Mouse (Mus musculus): ENCODE results near the gene Lrrc3b. TPM values are rescaled to one million over a fixed set of nuclear protein-coding genes. Genes with fewer than 3 reads are reported as not detected.

The Lrrc3b gene
- polyA plus RNA-seq, 1 experiment = 7.7 TPM

- DNase-seq = no peak
- no peak overlapping the region for H3K4me3 ChIP-seq (ENCODE audit: control insufficient read depth, insufficient read depth, low read length)
- no peaks in the 10 kb centered on the region for H3K36me3 ChIP-seq (ENCODE audit: control insufficient read depth, insufficient read depth, low read length)
- no peaks in the 10 kb centered on the region; the same call in 1 of the 2 replicates for H3K4me1 ChIP-seq (replicated peaks; ENCODE audit: control insufficient read depth, insufficient read depth, low read length)
- no peak overlapping the region for H3K27ac ChIP-seq (ENCODE audit: control insufficient read depth, insufficient read depth, low read length)
- WGBS = 64% methylated on average over 2 of the region's 2 CpGs
- TF ChIP-seq CTCF (IDR thresholded peaks at IDR 0.05; ENCODE audit: borderline replicate concordance, control insufficient read depth, extremely low read depth, insufficient read depth, low read length, poor library complexity) (no peak), POLR2A (IDR thresholded peaks at IDR 0.05; ENCODE audit: control insufficient read depth, extremely low read depth, insufficient read depth, low read length, poor library complexity) (no peak)
- no peaks in the 10 kb centered on the region for H3K27me3 ChIP-seq (ENCODE audit: control insufficient read depth, insufficient read depth, low read length)
Measured at GRCm38 (mm10) chr14:15383133-15383532, 55.7 kb downstream of the Lrrc3b start.

- WGBS = 83% methylated on average over 2 of the region's 2 CpGs
- no peak overlapping the region for H3K4me3 ChIP-seq (ENCODE audit: control insufficient read depth, insufficient read depth, low read length)
- no peak for DNase-seq
- no peak overlapping the region for H3K27ac ChIP-seq (ENCODE audit: control insufficient read depth, insufficient read depth, low read length)
- no peak for TF ChIP-seq CTCF (IDR thresholded peaks at IDR 0.05; ENCODE audit: borderline replicate concordance, control insufficient read depth, extremely low read depth, insufficient read depth, low read length, poor library complexity)
- TF ChIP-seq POLR2A (IDR thresholded peaks at IDR 0.05; ENCODE audit: control insufficient read depth, extremely low read depth, insufficient read depth, low read length, poor library complexity) = no peak
- no peaks in the 10 kb centered on the region for H3K4me1 ChIP-seq (replicated peaks; ENCODE audit: control insufficient read depth, insufficient read depth, low read length)
- no peaks in the 10 kb centered on the region for H3K36me3 ChIP-seq (ENCODE audit: control insufficient read depth, insufficient read depth, low read length)
- H3K27me3 ChIP-seq (ENCODE audit: control insufficient read depth, insufficient read depth, low read length) = no peaks in the 10 kb centered on the region
Measured at GRCm38 (mm10) chr14:15377368-15377767, 61.4 kb downstream of the Lrrc3b start.

- no peak for DNase-seq
- no peaks in the 10 kb centered on the region for H3K4me1 ChIP-seq (replicated peaks; ENCODE audit: control insufficient read depth, insufficient read depth, low read length)
- no peak overlapping the region for H3K4me3 ChIP-seq (ENCODE audit: control insufficient read depth, insufficient read depth, low read length)
- no peaks in the 10 kb centered on the region for H3K36me3 ChIP-seq (ENCODE audit: control insufficient read depth, insufficient read depth, low read length)
- 97% methylated on average over 1 of the region's 1 CpGs for WGBS
- no peak for TF ChIP-seq POLR2A (IDR thresholded peaks at IDR 0.05; ENCODE audit: control insufficient read depth, extremely low read depth, insufficient read depth, low read length, poor library complexity)
- no peak for TF ChIP-seq CTCF (IDR thresholded peaks at IDR 0.05; ENCODE audit: borderline replicate concordance, control insufficient read depth, extremely low read depth, insufficient read depth, low read length, poor library complexity)
- H3K27ac ChIP-seq (ENCODE audit: control insufficient read depth, insufficient read depth, low read length) = no peak overlapping the region
- H3K27me3 ChIP-seq (ENCODE audit: control insufficient read depth, insufficient read depth, low read length) = no peaks in the 10 kb centered on the region
Measured at GRCm38 (mm10) chr14:15376786-15377185, 62.0 kb downstream of the Lrrc3b start.

GRCm38 (mm10) chr14:15374271-15374670, 64.5 kb downstream of the Lrrc3b start:
- DNase-seq = no peak
- H3K27me3 ChIP-seq (ENCODE audit: control insufficient read depth, insufficient read depth, low read length) = no peaks in the 10 kb centered on the region
- H3K4me3 ChIP-seq (ENCODE audit: control insufficient read depth, insufficient read depth, low read length) = no peak overlapping the region
- TF ChIP-seq POLR2A (IDR thresholded peaks at IDR 0.05; ENCODE audit: control insufficient read depth, extremely low read depth, insufficient read depth, low read length, poor library complexity) (no peak), CTCF (IDR thresholded peaks at IDR 0.05; ENCODE audit: borderline replicate concordance, control insufficient read depth, extremely low read depth, insufficient read depth, low read length, poor library complexity) (no peak)
- H3K36me3 ChIP-seq (ENCODE audit: control insufficient read depth, insufficient read depth, low read length) = no peaks in the 10 kb centered on the region
- H3K27ac ChIP-seq (ENCODE audit: control insufficient read depth, insufficient read depth, low read length) = no peak overlapping the region
- H3K4me1 ChIP-seq (replicated peaks; ENCODE audit: control insufficient read depth, insufficient read depth, low read length) = no peaks in the 10 kb centered on the region

- WGBS = 80% methylated on average over 1 of the region's 1 CpGs
- no peak for TF ChIP-seq CTCF (IDR thresholded peaks at IDR 0.05; ENCODE audit: borderline replicate concordance, control insufficient read depth, extremely low read depth, insufficient read depth, low read length, poor library complexity)
- TF ChIP-seq POLR2A (IDR thresholded peaks at IDR 0.05; ENCODE audit: control insufficient read depth, extremely low read depth, insufficient read depth, low read length, poor library complexity) = no peak
- Histone ChIP-seq H3K27me3 (ENCODE audit: control insufficient read depth, insufficient read depth, low read length) (no peaks in the 10 kb centered on the region), H3K4me3 (ENCODE audit: control insufficient read depth, insufficient read depth, low read length) (no peak overlapping the region), H3K36me3 (ENCODE audit: control insufficient read depth, insufficient read depth, low read length) (no peaks in the 10 kb centered on the region), H3K27ac (ENCODE audit: control insufficient read depth, insufficient read depth, low read length) (no peak overlapping the region), H3K4me1 (replicated peaks; ENCODE audit: control insufficient read depth, insufficient read depth, low read length) (no peaks in the 10 kb centered on the region)
- DNase-seq = no peak
Measured at GRCm38 (mm10) chr14:15372985-15373384, 65.8 kb downstream of the Lrrc3b start.

GRCm38 (mm10) chr14:15365045-15365444, 73.7 kb downstream of the Lrrc3b start:
- 96% methylated on average over 6 of the region's 6 CpGs for WGBS
- TF ChIP-seq POLR2A (IDR thresholded peaks at IDR 0.05; ENCODE audit: control insufficient read depth, extremely low read depth, insufficient read depth, low read length, poor library complexity) = no peak
- TF ChIP-seq CTCF (IDR thresholded peaks at IDR 0.05; ENCODE audit: borderline replicate concordance, control insufficient read depth, extremely low read depth, insufficient read depth, low read length, poor library complexity) = no peak
- Histone ChIP-seq H3K36me3 (ENCODE audit: control insufficient read depth, insufficient read depth, low read length) (no peaks in the 10 kb centered on the region), H3K27me3 (ENCODE audit: control insufficient read depth, insufficient read depth, low read length) (no peaks in the 10 kb centered on the region), H3K4me3 (ENCODE audit: control insufficient read depth, insufficient read depth, low read length) (no peak overlapping the region), H3K4me1 (replicated peaks; ENCODE audit: control insufficient read depth, insufficient read depth, low read length) (peaks cover 3% of the 10 kb centered on the region), H3K27ac (ENCODE audit: control insufficient read depth, insufficient read depth, low read length) (no peak overlapping the region)
- no peak for DNase-seq

- 97% methylated on average over 1 of the region's 1 CpGs for WGBS
- H3K27ac ChIP-seq (ENCODE audit: control insufficient read depth, insufficient read depth, low read length) = no peak overlapping the region
- H3K27me3 ChIP-seq (ENCODE audit: control insufficient read depth, insufficient read depth, low read length) = no peaks in the 10 kb centered on the region
- DNase-seq = no peak
- TF ChIP-seq CTCF (IDR thresholded peaks at IDR 0.05; ENCODE audit: borderline replicate concordance, control insufficient read depth, extremely low read depth, insufficient read depth, low read length, poor library complexity) (no peak), POLR2A (IDR thresholded peaks at IDR 0.05; ENCODE audit: control insufficient read depth, extremely low read depth, insufficient read depth, low read length, poor library complexity) (no peak)
- no peak overlapping the region for H3K4me3 ChIP-seq (ENCODE audit: control insufficient read depth, insufficient read depth, low read length)
- peaks cover 5% of the 10 kb centered on the region for H3K4me1 ChIP-seq (replicated peaks; ENCODE audit: control insufficient read depth, insufficient read depth, low read length)
- H3K36me3 ChIP-seq (ENCODE audit: control insufficient read depth, insufficient read depth, low read length) = no peaks in the 10 kb centered on the region
Measured at GRCm38 (mm10) chr14:15359893-15360292, 78.9 kb downstream of the Lrrc3b start.
